Comparison of ENCODE assay signal across 7 mouse cellular contexts in genomic region chr9:107587833-107588639, GRCm38 (mm10). TPM values are rescaled to one million over a fixed set of nuclear protein-coding genes. Genes with fewer than 3 reads are reported as not detected.
A peak's percentile ranks its signal among the peaks of the same experiment; 100 is the strongest.
DNase-seq lines count a peak whose midpoint lies in the region; ATAC-seq lines count a peak whose summit lies in the region.

No protein-coding gene starts in this region.

- DNase-seq in retina, embryonic 14.5 days (ENCODE audit: low spot score): peak; percentile 62
- no peak for DNase-seq in retina, postnatal 1 day
- peak; percentile 70 for DNase-seq in c-Kit-positive CD71-positive TER-119-negative erythroid progenitor cells, embryonic 14.5 days (ENCODE audit: low read depth)
- no peak for DNase-seq in thymus, postnatal 10 days (ENCODE audit: low spot score in 2 of 2)

- WGBS in heart, embryonic 14.5 days: under 1% methylated on average over 33 of the region's 33 CpGs
- WGBS in limb, embryonic 13.5 days: 4% methylated on average over 33 of the region's 33 CpGs
- WGBS in midbrain, embryonic 15.5 days: 7% methylated on average over 33 of the region's 33 CpGs

- no peak; the same call in 1 of the 2 replicates for ATAC-seq in heart, embryonic 14.5 days (ENCODE audit: insufficient number of reproducible peaks, insufficient read depth, low FRiP score, low read depth)
- no peak for ATAC-seq in limb, embryonic 13.5 days (ENCODE audit: low FRiP score, low read depth)
- ATAC-seq in midbrain, embryonic 15.5 days (replicated peaks): no peak; the same call in 1 of the 2 replicates

- H3K27ac ChIP-seq in heart, embryonic 14.5 days (replicated peaks in 1 of 2; ENCODE audit: control insufficient read depth in 1 of 2, insufficient read depth in 1 of 2, low read depth in 2 of 2, low read length in 2 of 2): peak overlapping the region; percentile 17 to 64; a peak in 3 of 4 replicates
- H3K27ac ChIP-seq in limb, embryonic 13.5 days: no peak overlapping the region
- no peak overlapping the region for H3K27ac ChIP-seq in midbrain, embryonic 15.5 days

- H3K4me1 ChIP-seq in heart, embryonic 14.5 days (ENCODE audit: control insufficient read depth in 2 of 2, insufficient read depth in 2 of 2, low read length in 2 of 2): peaks cover 24 to 38% of the 10 kb centered on the region in 2 experiments
- H3K4me1 ChIP-seq in limb, embryonic 13.5 days: peaks cover 12% of the 10 kb centered on the region
- H3K4me1 ChIP-seq in midbrain, embryonic 15.5 days: peaks cover 14% of the 10 kb centered on the region

- peaks cover 48% of the 10 kb centered on the region for H3K36me3 ChIP-seq in heart, embryonic 14.5 days (ENCODE audit: control insufficient read depth, insufficient read depth, low read length)
- peaks cover 57% of the 10 kb centered on the region for H3K36me3 ChIP-seq in limb, embryonic 13.5 days
- H3K36me3 ChIP-seq in midbrain, embryonic 15.5 days (replicated peaks): peaks cover 7% of the 10 kb centered on the region; the same call in 1 of the 2 replicates

- peak overlapping the region; percentile 64 to 70 for H3K4me3 ChIP-seq in heart, embryonic 14.5 days (ENCODE audit: control insufficient read depth in 1 of 2, insufficient read depth in 1 of 2, low read depth in 1 of 2, low read length in 2 of 2)
- peak overlapping the region; percentile 81 for H3K4me3 ChIP-seq in limb, embryonic 13.5 days
- peak overlapping the region; percentile 60 for H3K4me3 ChIP-seq in midbrain, embryonic 15.5 days

- peak overlapping the region; percentile 79 for H3K9ac ChIP-seq in heart, embryonic 14.5 days (ENCODE audit: low read length)
- H3K9ac ChIP-seq in limb, embryonic 13.5 days: peak overlapping the region; percentile 77
- H3K9ac ChIP-seq in midbrain, embryonic 15.5 days: peak overlapping the region; percentile 46

- no peaks in the 10 kb centered on the region for H3K9me3 ChIP-seq in heart, embryonic 14.5 days (ENCODE audit: control insufficient read depth, low read length)
- no peaks in the 10 kb centered on the region for H3K9me3 ChIP-seq in limb, embryonic 13.5 days
- no peaks in the 10 kb centered on the region for H3K9me3 ChIP-seq in midbrain, embryonic 15.5 days

- H3K4me2 ChIP-seq in heart, embryonic 14.5 days (ENCODE audit: low read length): peak overlapping the region; percentile 94
- peak overlapping the region; percentile 91 for H3K4me2 ChIP-seq in limb, embryonic 13.5 days (replicated peaks)
- H3K4me2 ChIP-seq in midbrain, embryonic 15.5 days: peak overlapping the region; percentile 65

- H3K27me3 ChIP-seq in heart, embryonic 14.5 days (ENCODE audit: control insufficient read depth, insufficient read depth, low read length): no peaks in the 10 kb centered on the region
- H3K27me3 ChIP-seq in limb, embryonic 13.5 days: no peaks in the 10 kb centered on the region
- no peaks in the 10 kb centered on the region for H3K27me3 ChIP-seq in midbrain, embryonic 15.5 days (replicated peaks)

RNA-seq across cellular contexts. Expression of gene Ifrd2, which starts 0.6 kb away (rescaled TPM):
- 44.6 and 45.7 TPM in 2 replicates for polyA plus RNA-seq in heart, embryonic 14.5 days (2014; fragmentation: Nextera tagmentation; extraction: Ambion mirVana)
- polyA plus RNA-seq in limb, embryonic 13.5 days (2015; fragmentation: Nextera tagmentation; extraction: Ambion mirVana): 44.3 and 49.5 TPM in 2 replicates
- 14.5 and 16.9 TPM in 2 replicates for polyA plus RNA-seq in midbrain, embryonic 15.5 days (2015; fragmentation: Nextera tagmentation; extraction: Ambion mirVana)

RNA-seq across cellular contexts. Expression of gene Hyal3, which starts 7.4 kb away (rescaled TPM):
- 0.46 and 0.53 TPM in 2 replicates for polyA plus RNA-seq in heart, embryonic 14.5 days (2014; fragmentation: Nextera tagmentation; extraction: Ambion mirVana)
- polyA plus RNA-seq in limb, embryonic 13.5 days (2015; fragmentation: Nextera tagmentation; extraction: Ambion mirVana): 1.5 and 1.7 TPM in 2 replicates
- 1.8 TPM in 2 replicates for polyA plus RNA-seq in midbrain, embryonic 15.5 days (2015; fragmentation: Nextera tagmentation; extraction: Ambion mirVana)

RNA-seq across cellular contexts. Expression of gene Naa80, which starts 9.3 kb away (rescaled TPM):
- polyA plus RNA-seq in heart, embryonic 14.5 days (2014; fragmentation: Nextera tagmentation; extraction: Ambion mirVana): 10.0 and 14.9 TPM in 2 replicates
- 18.4 and 19.6 TPM in 2 replicates for polyA plus RNA-seq in limb, embryonic 13.5 days (2015; fragmentation: Nextera tagmentation; extraction: Ambion mirVana)
- 21.4 and 23.1 TPM in 2 replicates for polyA plus RNA-seq in midbrain, embryonic 15.5 days (2015; fragmentation: Nextera tagmentation; extraction: Ambion mirVana)

RNA-seq across cellular contexts. Expression of gene Hyal1, which starts 11.3 kb away (rescaled TPM):
- polyA plus RNA-seq in heart, embryonic 14.5 days (2014; fragmentation: Nextera tagmentation; extraction: Ambion mirVana): 4.4 and 4.6 TPM in 2 replicates
- 13.4 and 15.5 TPM in 2 replicates for polyA plus RNA-seq in limb, embryonic 13.5 days (2015; fragmentation: Nextera tagmentation; extraction: Ambion mirVana)
- 7.9 and 9.5 TPM in 2 replicates for polyA plus RNA-seq in midbrain, embryonic 15.5 days (2015; fragmentation: Nextera tagmentation; extraction: Ambion mirVana)

RNA-seq across cellular contexts. Expression of gene Hyal2, which starts 20.3 kb away (rescaled TPM):
- 94.1 and 103 TPM in 2 replicates for polyA plus RNA-seq in heart, embryonic 14.5 days (2014; fragmentation: Nextera tagmentation; extraction: Ambion mirVana)
- 127 and 130 TPM in 2 replicates for polyA plus RNA-seq in limb, embryonic 13.5 days (2015; fragmentation: Nextera tagmentation; extraction: Ambion mirVana)
- 82.9 and 88.7 TPM in 2 replicates for polyA plus RNA-seq in midbrain, embryonic 15.5 days (2015; fragmentation: Nextera tagmentation; extraction: Ambion mirVana)

Comparison
In these comparisons a context has a peak if more than half of its experiments do, and no peak if none do; other contexts are left out.
1. DNase-seq: peak in retina, embryonic 14.5 days (single experiment) and c-Kit-positive CD71-positive TER-119-negative erythroid progenitor cells, embryonic 14.5 days (single experiment); none in retina, postnatal 1 day (single experiment) and thymus, postnatal 10 days (0 of 2).
2. H3K27ac ChIP-seq: peak in heart, embryonic 14.5 days (2 of 2); none in limb, embryonic 13.5 days (single experiment) and midbrain, embryonic 15.5 days (single experiment).
3. Peak in every context shown above with its lines, with median percentiles within 50 percentile points of each other: H3K4me2 ChIP-seq, H3K4me3 ChIP-seq and H3K9ac ChIP-seq.